Mouse (Mus musculus) lung, embryonic 14.5 days (tissue): Measurements from ENCODE around the gene Itgb6. TPM values are rescaled to one million over a fixed set of nuclear protein-coding genes. Genes with fewer than 3 reads are reported as not detected.
A peak's percentile ranks its signal among the peaks of the same experiment; 100 is the strongest.

Experiments used
- ATAC-seq: fragments of 200-750 bp; cut with Nextera tagmentation; 2 replicates; pipeline ENCODE4 v1.8.0; 2017; ENCODE audit warnings: mild to moderate bottlenecking, moderate TSS enrichment, moderate library complexity; ENCODE audit not compliant: insufficient read depth
- DNase-seq: peaks from one replicate; pipeline ENCODE4 v3.0.0-alpha.2; 2015
- H3K27ac ChIP-seq: fragments of 300-500 bp; sonication (generic); 2 replicates; pipeline ENCODE4 v1.5.1; 2014; ENCODE audit warnings: low read depth, mild to moderate bottlenecking, moderate library complexity
- H3K27me3 ChIP-seq: fragments of 300-500 bp; sonication (generic); 2 replicates; pipeline ENCODE4 v1.6.1; 2014; ENCODE audit warnings: low read length, control low read depth; ENCODE audit not compliant: insufficient read depth
- H3K36me3 ChIP-seq: fragments of 300-500 bp; sonication (generic); 2 replicates; pipeline ENCODE4 v1.6.1; 2014; ENCODE audit warnings: control low read depth; ENCODE audit not compliant: insufficient read depth
- H3K4me1 ChIP-seq: fragments of 300-500 bp; sonication (generic); 2 replicates; pipeline ENCODE4 v1.6.1; 2014; ENCODE audit warnings: antibody characterized with exemption, control low read depth; ENCODE audit not compliant: insufficient read depth
- H3K4me2 ChIP-seq: fragments of 300-500 bp; sonication (generic); 2 replicates; pipeline ENCODE4 v1.6.1; 2014; ENCODE audit warnings: mild to moderate bottlenecking
- H3K4me3 ChIP-seq: fragments of 300-500 bp; sonication (generic); 2 replicates; pipeline ENCODE4 v1.5.1; 2014; ENCODE audit warnings: low read depth, low read length
- H3K9ac ChIP-seq: fragments of 300-500 bp; sonication (generic); 2 replicates; pipeline ENCODE4 v1.6.1; 2014
- H3K9me3 ChIP-seq: fragments of 300-500 bp; sonication (generic); 2 replicates; pipeline ENCODE4 v1.6.1; 2016; ENCODE audit warnings: low read depth, low read length, control low read depth
- CTCF ChIP-seq: IDR thresholded peaks from 2 replicates; pipeline ENCODE4 v1.5.1; 2016; ENCODE audit warnings: antibody characterized with exemption, low read depth
- WGBS: fragments of 180-500 bp; shearing (Covaris S2); extraction: QIAGEN DNeasy Blood & Tissue Kit; methylation state at CpG from one replicate; pipeline ENCODE4 v1.1.7; 2014; 5-methylcytosine and 5-hydroxymethylcytosine counted together
- polyA plus RNA-seq: library from polyadenylated mRNA; unstranded; fragments of >200 nt; fragmentation: Nextera tagmentation; extraction: Ambion mirVana; gene quantifications from 2 replicates; pipeline ENCODE4 v1.2.1, GENCODE M21; 2014

Gene Itgb6
- polyA plus RNA-seq, 1 experiment from 2014 or later: 5.5 TPM

DNA sequence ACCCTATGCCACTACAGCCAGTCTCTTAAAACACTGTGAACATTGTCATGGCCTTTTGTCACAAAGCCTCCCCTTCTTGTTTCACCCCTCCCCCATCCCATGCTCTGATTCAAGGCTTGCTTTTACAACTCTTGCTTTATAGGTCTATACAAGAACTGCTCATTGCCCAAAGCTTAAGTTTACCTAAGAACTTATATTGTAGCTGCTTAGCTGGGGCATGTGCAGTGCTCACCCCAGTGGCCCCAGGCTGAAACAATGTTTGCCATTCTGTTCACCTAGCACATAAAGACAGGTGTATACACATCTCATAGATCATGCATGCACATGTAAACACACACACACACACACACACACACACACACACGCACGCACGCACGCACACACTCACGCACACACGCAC is 25.9 kb downstream of the Itgb6 start:
- no peak for TF ChIP-seq CTCF
- ATAC-seq (no peak), DNase-seq (no peak)
- no peak overlapping the region for H3K4me3 ChIP-seq
- no peak overlapping the region for H3K9ac ChIP-seq
- no peak overlapping the region for H3K4me2 ChIP-seq
- no peaks in the 10 kb centered on the region for H3K9me3 ChIP-seq
- no peaks in the 10 kb centered on the region for H3K27me3 ChIP-seq
- peak overlapping the region; percentile 58; the same call in 1 of the 2 replicates for H3K27ac ChIP-seq
- no peaks in the 10 kb centered on the region for H3K36me3 ChIP-seq
- WGBS: 89% methylated on average over 6 of the region's 6 CpGs
- H3K4me1 ChIP-seq: peaks cover 8% of the 10 kb centered on the region

DNA sequence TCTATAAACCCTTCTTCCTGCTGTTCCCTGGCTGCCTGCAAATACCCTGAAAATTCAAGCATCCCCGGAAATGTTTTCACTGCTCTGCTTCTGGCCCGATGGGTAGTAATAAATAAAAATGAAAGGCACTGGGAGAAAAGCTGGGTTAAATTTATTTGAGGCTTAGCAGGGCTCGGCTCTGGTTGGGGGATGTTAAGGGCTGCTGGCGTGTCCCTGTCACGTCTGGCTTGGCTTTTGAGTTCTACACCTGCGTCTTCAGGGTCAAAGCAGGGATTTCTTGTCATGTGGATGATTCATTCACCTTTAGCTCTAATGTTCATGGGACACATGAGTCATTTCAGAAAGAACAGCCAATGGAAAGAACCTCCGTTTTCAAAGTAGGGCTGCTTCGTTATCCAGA is 26.7 kb downstream of the Itgb6 start:
- Histone ChIP-seq H3K4me2 (no peak overlapping the region), H3K27ac (peak overlapping the region; percentile 58; the same call in 1 of the 2 replicates), H3K36me3 (no peaks in the 10 kb centered on the region), H3K27me3 (no peaks in the 10 kb centered on the region), H3K9ac (no peak overlapping the region), H3K4me3 (no peak overlapping the region), H3K9me3 (no peaks in the 10 kb centered on the region), H3K4me1 (peaks cover 8% of the 10 kb centered on the region)
- 57% methylated on average over 8 of the region's 8 CpGs for WGBS
- ATAC-seq (no peak), DNase-seq (no peak)
- TF ChIP-seq CTCF: no peak

DNA sequence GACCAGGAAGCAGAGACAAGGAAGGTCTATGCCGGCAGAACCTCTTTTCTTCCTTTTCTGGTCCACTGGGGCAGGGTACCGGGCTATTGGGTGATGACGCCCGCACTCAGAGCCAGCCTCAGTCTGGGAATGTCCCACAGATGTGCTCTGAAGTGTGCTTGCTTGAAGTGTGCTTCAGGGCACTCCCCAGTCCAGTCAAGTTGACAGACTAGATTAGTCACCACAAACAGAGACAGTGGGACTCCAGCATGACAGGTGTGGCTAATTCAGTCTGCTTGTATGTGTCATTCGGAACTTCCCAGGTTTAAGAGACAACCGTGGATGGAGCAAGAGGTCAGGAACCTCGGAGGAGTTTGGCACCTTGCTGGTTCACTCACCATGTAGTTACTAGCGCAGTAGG is 27.9 kb downstream of the Itgb6 start:
- no peaks in the 10 kb centered on the region for H3K9me3 ChIP-seq
- no peaks in the 10 kb centered on the region for H3K27me3 ChIP-seq
- H3K36me3 ChIP-seq: no peaks in the 10 kb centered on the region
- TF ChIP-seq CTCF: no peak
- no peak overlapping the region for H3K4me2 ChIP-seq
- H3K4me1 ChIP-seq: peaks cover 9% of the 10 kb centered on the region
- no peak overlapping the region for H3K4me3 ChIP-seq
- no peak for ATAC-seq
- DNase-seq: no peak
- 55% methylated on average over 8 of the region's 8 CpGs for WGBS
- no peak overlapping the region for H3K27ac ChIP-seq
- no peak overlapping the region for H3K9ac ChIP-seq

DNA sequence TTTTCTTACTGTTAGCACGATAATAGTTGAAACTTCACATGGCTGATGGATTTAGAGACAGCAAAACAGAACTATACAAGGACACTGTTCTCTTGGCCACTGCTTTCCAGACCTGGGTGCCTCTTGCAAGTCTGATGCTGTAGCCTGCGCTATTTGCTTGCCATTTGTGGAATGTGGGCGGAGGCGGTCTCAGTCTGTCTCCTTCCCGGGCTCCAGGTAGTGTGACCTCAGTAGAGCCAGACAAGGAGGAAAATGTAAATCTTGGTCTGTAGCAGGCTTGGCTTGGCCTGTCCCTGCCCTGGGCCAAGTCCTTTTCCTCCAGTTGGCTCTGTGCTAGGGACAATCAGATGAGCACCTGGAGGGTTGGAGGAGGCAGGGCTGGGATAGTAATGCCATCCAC is 30.2 kb downstream of the Itgb6 start:
- TF ChIP-seq CTCF: no peak
- H3K36me3 ChIP-seq: no peaks in the 10 kb centered on the region
- no peaks in the 10 kb centered on the region for H3K27me3 ChIP-seq
- 62% methylated on average over 5 of the region's 5 CpGs for WGBS
- DNase-seq: peak; percentile 54
- peaks cover 11% of the 10 kb centered on the region for H3K4me1 ChIP-seq
- no peak overlapping the region for H3K9ac ChIP-seq
- H3K27ac ChIP-seq: peak overlapping the region; percentile 69
- ATAC-seq: peak; percentile 20; the same call in 1 of the 2 replicates
- H3K4me2 ChIP-seq: no peak overlapping the region
- H3K4me3 ChIP-seq: no peak overlapping the region
- H3K9me3 ChIP-seq: no peaks in the 10 kb centered on the region

DNA sequence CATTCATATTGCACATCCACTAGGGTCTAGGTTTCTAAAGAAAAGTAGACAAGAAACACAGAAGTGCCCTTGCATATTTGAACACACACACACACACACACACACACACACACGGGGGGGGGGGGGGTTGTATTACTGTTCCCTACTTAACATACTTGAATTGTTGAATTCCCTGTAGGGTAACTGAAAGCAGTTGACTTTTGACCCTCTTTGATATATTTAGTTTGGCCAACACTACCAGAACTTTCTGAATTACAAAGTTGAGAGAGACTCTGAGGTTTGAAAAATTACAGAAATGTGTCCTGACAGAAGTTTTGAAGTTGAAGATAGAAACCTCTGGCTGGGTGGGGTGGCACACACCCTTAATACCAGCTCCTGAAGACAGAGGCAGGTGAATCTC is 32.2 kb downstream of the Itgb6 start:
- no peak overlapping the region for H3K4me3 ChIP-seq
- no peak overlapping the region for H3K4me2 ChIP-seq
- no peaks in the 10 kb centered on the region for H3K36me3 ChIP-seq
- no peak for TF ChIP-seq CTCF
- H3K27ac ChIP-seq: peak overlapping the region; percentile 52; the same call in 1 of the 2 replicates
- H3K9ac ChIP-seq: no peak overlapping the region
- DNase-seq (no peak), ATAC-seq (no peak)
- 50% methylated on average over 1 of the region's 1 CpGs for whole genome bisulfite sequencing
- H3K4me1 ChIP-seq: peaks cover 11% of the 10 kb centered on the region; the same call in 1 of the 2 replicates
- H3K27me3 ChIP-seq: no peaks in the 10 kb centered on the region
- H3K9me3 ChIP-seq: no peaks in the 10 kb centered on the region

DNA sequence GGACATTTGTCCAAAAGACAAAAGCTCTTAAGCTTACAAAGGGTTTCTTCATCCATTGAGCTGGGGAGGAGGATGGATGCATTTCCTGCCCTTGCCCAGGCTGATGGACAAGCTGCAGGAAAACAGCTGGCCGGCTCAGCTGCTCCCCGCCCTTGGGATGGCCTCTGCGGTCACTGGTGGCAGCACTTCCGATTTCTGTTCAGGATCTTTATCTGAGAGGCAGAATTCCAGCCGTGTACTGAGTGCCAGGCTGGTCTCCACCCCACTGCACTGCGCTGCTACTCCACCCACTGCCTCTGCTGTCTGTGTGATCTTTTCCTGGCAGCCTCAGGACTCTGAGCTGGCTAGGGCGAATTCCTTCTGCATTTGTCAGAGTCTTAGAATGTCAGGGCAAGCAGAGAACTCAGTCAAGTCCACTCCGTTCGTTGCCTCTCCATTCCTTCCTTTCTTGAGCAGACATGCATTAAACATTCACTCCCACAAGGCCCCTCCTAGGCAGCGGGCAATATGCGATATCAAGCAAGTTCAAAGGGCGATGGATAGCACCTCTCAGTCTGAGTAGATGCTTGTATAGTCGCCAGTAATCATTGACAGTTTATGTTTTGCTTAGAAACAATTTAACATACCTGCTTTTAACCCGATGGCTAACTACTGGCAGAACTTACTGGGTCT is 33.4 kb downstream of the Itgb6 start:
- no peak overlapping the region for H3K4me3 ChIP-seq
- peak; percentile 17; the same call in 1 of the 2 replicates for TF ChIP-seq CTCF
- WGBS: 18% methylated on average over 14 of the region's 14 CpGs
- peak overlapping the region; percentile 51 for H3K27ac ChIP-seq
- ATAC-seq (peak; percentile 91), DNase-seq (peak; percentile 77)
- no peak overlapping the region for H3K9ac ChIP-seq
- peaks cover 11% of the 10 kb centered on the region; the same call in 1 of the 2 replicates for H3K4me1 ChIP-seq
- H3K36me3 ChIP-seq: no peaks in the 10 kb centered on the region
- H3K27me3 ChIP-seq: no peaks in the 10 kb centered on the region
- H3K4me2 ChIP-seq: peak overlapping the region; percentile 34
- H3K9me3 ChIP-seq: no peaks in the 10 kb centered on the region

DNA sequence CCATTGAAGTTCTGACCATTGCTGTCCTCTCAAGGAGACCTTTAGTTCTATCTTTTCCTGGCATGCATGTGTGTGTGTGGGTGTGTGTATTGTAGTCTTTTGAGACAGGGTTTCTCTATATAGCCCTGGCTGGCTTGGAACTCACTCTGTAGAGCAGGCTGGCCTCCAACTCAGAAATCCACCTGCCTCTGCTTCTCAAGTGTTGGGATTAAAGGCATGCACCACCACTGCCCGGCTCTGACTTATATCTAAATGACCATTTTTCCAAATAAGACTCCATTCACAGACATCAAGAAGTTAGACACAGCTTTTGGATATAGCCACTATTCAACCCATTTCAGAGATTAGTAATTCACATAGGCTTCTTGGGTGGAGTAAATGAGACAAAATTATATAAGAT is 34.3 kb downstream of the Itgb6 start:
- WGBS: 90% methylated on average over 1 of the region's 1 CpGs
- Histone ChIP-seq H3K9ac (no peak overlapping the region), H3K4me3 (no peak overlapping the region), H3K9me3 (no peaks in the 10 kb centered on the region), H3K27me3 (no peaks in the 10 kb centered on the region), H3K27ac (no peak overlapping the region), H3K4me1 (peaks cover 11% of the 10 kb centered on the region; the same call in 1 of the 2 replicates), H3K36me3 (no peaks in the 10 kb centered on the region), H3K4me2 (no peak overlapping the region)
- no peak for DNase-seq
- ATAC-seq: no peak
- no peak for TF ChIP-seq CTCF
